Mouse (Mus musculus): ENCODE data around the gene Slc36a2. TPM values are rescaled to one million over a fixed set of nuclear protein-coding genes. Genes with fewer than 3 reads are reported as not detected.

Slc36a2 gene
- polyA plus RNA-seq, 1 experiment from 2014 or later: 5.7 TPM

DNA sequence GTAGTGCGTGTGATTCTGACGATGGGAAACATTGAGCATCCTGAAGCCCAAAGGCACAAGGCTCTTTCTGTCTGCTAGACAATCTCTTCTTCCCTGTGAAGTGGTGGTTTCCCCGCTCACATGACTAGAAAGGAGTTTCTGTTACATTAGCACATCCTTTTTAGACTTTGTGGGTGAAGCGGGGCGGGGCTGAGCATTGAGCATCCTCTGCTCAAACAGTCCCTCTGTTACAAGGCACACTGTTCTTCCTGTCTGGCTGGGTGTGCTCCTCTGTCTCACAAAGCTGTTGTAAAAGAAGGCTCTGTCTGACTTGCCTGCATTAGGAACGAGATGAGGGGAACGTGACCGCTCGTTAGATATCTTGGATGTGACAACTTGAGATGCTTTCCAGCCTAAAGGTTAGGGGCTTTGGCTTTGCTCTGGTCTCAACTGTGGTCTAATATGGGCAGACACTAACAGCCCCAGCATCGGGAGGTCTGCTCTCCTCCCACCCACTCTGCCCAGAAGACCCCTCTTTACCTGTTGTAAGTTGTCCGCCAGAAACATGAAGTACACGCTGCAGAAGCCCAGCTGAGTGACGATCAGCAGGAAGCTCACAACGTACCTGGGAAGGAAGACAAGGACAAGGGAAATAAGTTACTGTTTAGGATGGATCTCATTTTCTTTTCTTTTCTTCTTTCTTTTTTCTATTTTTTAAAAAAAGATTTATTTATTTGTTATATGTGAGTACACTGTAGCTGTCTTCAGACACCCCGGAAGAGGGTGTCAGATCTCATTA, 47.9 kb downstream of the Slc36a2 start:
- H3K9me3 ChIP-seq (ENCODE audit: low read length): no peaks in the 10 kb centered on the region
- no peaks in the 10 kb centered on the region for H3K27me3 ChIP-seq (ENCODE audit: insufficient read depth, low read length)
- DNase-seq (no peak), ATAC-seq (no peak)
- WGBS (ENCODE audit: insufficient replicate concordance): 52% methylated on average over 15 of the region's 15 CpGs
- H3K9ac ChIP-seq (replicated peaks): peak overlapping the region; percentile 5; the same call in 1 of the 2 replicates
- H3K36me3 ChIP-seq (replicated peaks; ENCODE audit: insufficient read depth, low read length): no peaks in the 10 kb centered on the region
- H3K27ac ChIP-seq (ENCODE audit: low read depth): no peak overlapping the region
- H3K4me3 ChIP-seq (ENCODE audit: low read depth, low read length): no peak overlapping the region
- TF ChIP-seq CTCF (IDR thresholded peaks at IDR 0.05; ENCODE audit: low read depth) (no peak), EP300 (IDR thresholded peaks at IDR 0.05; ENCODE audit: low read depth) (no peak)
- no peak overlapping the region for H3K4me2 ChIP-seq (ENCODE audit: low read depth, low read length)
- H3K4me1 ChIP-seq (ENCODE audit: insufficient read depth): no peaks in the 10 kb centered on the region

DNA sequence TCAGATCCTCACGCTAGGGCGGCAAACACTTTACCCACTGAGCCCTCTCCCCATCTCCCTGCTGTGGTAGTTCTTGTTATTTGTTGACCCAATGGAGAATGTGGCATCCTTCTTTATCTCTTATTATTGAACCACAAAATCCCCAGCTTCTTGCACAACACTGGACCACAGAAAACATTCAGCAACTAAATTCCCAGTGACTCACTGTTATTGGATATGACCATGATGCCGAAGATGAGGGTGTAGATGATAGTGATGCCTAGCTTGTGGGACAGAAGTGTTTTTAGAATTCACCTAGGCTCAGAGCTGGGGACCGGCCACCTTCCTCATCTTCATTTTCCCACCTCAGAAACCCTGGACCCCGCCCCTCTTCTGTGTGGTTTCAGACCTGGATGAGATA, 50.0 kb downstream of the Slc36a2 start:
- Histone ChIP-seq H3K27ac (ENCODE audit: low read depth) (no peak overlapping the region), H3K4me2 (ENCODE audit: low read depth, low read length) (no peak overlapping the region), H3K36me3 (replicated peaks; ENCODE audit: insufficient read depth, low read length) (no peaks in the 10 kb centered on the region), H3K9me3 (ENCODE audit: low read length) (no peaks in the 10 kb centered on the region), H3K27me3 (ENCODE audit: insufficient read depth, low read length) (no peaks in the 10 kb centered on the region), H3K9ac (replicated peaks) (no peak overlapping the region), H3K4me1 (ENCODE audit: insufficient read depth) (0 out of 2 replicates have a peak, but pooled peaks cover 3% of the 10 kb centered on the region), H3K4me3 (ENCODE audit: low read depth, low read length) (no peak overlapping the region)
- TF ChIP-seq EP300 (IDR thresholded peaks at IDR 0.05; ENCODE audit: low read depth) (no peak), CTCF (IDR thresholded peaks at IDR 0.05; ENCODE audit: low read depth) (no peak)
- ATAC-seq: no peak
- 78% methylated on average over 5 of the region's 5 CpGs for WGBS (ENCODE audit: insufficient replicate concordance)
- no peak for DNase-seq

DNA sequence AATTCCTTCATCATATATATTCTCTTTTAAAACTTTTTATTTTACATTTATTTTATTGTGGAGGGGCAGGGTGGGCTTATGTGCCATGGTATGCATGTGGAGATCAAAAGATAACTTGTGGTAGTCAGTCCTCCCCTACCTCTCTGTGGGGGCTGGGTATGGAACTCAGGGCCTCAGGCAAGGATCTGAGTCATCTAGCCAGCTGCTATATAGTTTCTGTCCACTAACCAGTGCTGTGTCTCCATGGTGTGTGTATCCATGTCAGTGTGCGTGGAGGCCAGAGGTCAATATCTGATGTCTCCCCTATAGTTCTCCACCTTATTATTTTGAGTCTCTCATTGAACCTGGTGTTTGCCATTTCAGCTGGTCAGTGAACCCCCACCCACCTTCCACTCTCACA, 50.5 kb downstream of the Slc36a2 start:
- no peak for TF ChIP-seq EP300 (IDR thresholded peaks at IDR 0.05; ENCODE audit: low read depth)
- no peak for TF ChIP-seq CTCF (IDR thresholded peaks at IDR 0.05; ENCODE audit: low read depth)

GRCm38 (mm10) chr11:55133204-55133603, 51.7 kb downstream of the Slc36a2 start:
- Histone ChIP-seq H3K9ac (replicated peaks) (no peak overlapping the region), H3K4me1 (ENCODE audit: insufficient read depth) (0 out of 2 replicates have a peak, but pooled peaks cover 3% of the 10 kb centered on the region), H3K36me3 (replicated peaks; ENCODE audit: insufficient read depth, low read length) (no peaks in the 10 kb centered on the region), H3K4me3 (ENCODE audit: low read depth, low read length) (no peak overlapping the region), H3K27ac (ENCODE audit: low read depth) (no peak overlapping the region), H3K4me2 (ENCODE audit: low read depth, low read length) (no peak overlapping the region), H3K9me3 (ENCODE audit: low read length) (no peaks in the 10 kb centered on the region), H3K27me3 (ENCODE audit: insufficient read depth, low read length) (no peaks in the 10 kb centered on the region)
- no peak for TF ChIP-seq CTCF (IDR thresholded peaks at IDR 0.05; ENCODE audit: low read depth)
- TF ChIP-seq EP300 (IDR thresholded peaks at IDR 0.05; ENCODE audit: low read depth): no peak
- whole genome bisulfite sequencing (ENCODE audit: insufficient replicate concordance): 79% methylated on average over 1 of the region's 1 CpGs
- no peak for ATAC-seq
- DNase-seq: no peak

More for the DNA sequence above, 50.5 kb downstream of the Slc36a2 start:
- Histone ChIP-seq H3K27ac (ENCODE audit: low read depth) (no peak overlapping the region), H3K9ac (replicated peaks) (no peak overlapping the region), H3K4me1 (ENCODE audit: insufficient read depth) (0 out of 2 replicates have a peak, but pooled peaks cover 3% of the 10 kb centered on the region), H3K9me3 (ENCODE audit: low read length) (no peaks in the 10 kb centered on the region), H3K4me3 (ENCODE audit: low read depth, low read length) (no peak overlapping the region), H3K4me2 (ENCODE audit: low read depth, low read length) (no peak overlapping the region), H3K36me3 (replicated peaks; ENCODE audit: insufficient read depth, low read length) (no peaks in the 10 kb centered on the region), H3K27me3 (ENCODE audit: insufficient read depth, low read length) (no peaks in the 10 kb centered on the region)
- no peak for DNase-seq
- WGBS (ENCODE audit: insufficient replicate concordance): 79% methylated on average over 1 of the region's 1 CpGs
- ATAC-seq: no peak

DNA sequence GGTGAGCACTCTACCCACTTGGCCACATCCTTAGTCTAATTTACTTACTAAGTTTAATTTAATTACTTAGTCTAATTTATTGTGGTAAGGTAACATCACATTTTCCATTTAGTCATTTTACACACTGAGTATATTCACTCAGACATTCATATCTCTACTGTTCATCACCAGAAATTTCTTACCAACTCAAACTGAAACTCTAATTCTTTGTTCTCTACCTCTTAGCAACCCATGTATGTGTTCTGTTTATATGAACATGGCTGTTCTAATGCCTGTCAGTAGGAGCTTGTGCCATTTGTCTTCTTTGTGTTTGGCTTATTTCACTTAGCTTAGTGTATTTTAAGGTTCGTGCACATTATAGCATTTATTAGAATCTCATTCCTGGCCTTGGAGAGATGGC, 52.9 kb downstream of the Slc36a2 start:
- ATAC-seq (no peak), DNase-seq (no peak)
- 67% methylated on average over 1 of the region's 1 CpGs for WGBS (ENCODE audit: insufficient replicate concordance)

GRCm38 (mm10) chr11:55131077-55131742, 53.7 kb downstream of the Slc36a2 start:
- no peak overlapping the region for H3K4me2 ChIP-seq (ENCODE audit: low read depth, low read length)
- H3K4me3 ChIP-seq (ENCODE audit: low read depth, low read length): no peak overlapping the region
- H3K36me3 ChIP-seq (replicated peaks; ENCODE audit: insufficient read depth, low read length): no peaks in the 10 kb centered on the region
- H3K9me3 ChIP-seq (ENCODE audit: low read length): no peaks in the 10 kb centered on the region
- 0 out of 2 replicates have a peak, but pooled peaks cover 3% of the 10 kb centered on the region for H3K4me1 ChIP-seq (ENCODE audit: insufficient read depth)
- no peaks in the 10 kb centered on the region for H3K27me3 ChIP-seq (ENCODE audit: insufficient read depth, low read length)
- H3K27ac ChIP-seq (ENCODE audit: low read depth): peak overlapping the region; percentile 18; the same call in 1 of the 2 replicates
- ATAC-seq (peak; percentile 90), DNase-seq (peak; percentile 52)
- no peak for TF ChIP-seq CTCF (IDR thresholded peaks at IDR 0.05; ENCODE audit: low read depth)
- TF ChIP-seq EP300 (IDR thresholded peaks at IDR 0.05; ENCODE audit: low read depth): no peak
- H3K9ac ChIP-seq (replicated peaks): no peak overlapping the region
- WGBS (ENCODE audit: insufficient replicate concordance): 61% methylated on average over 11 of the region's 11 CpGs

More for the DNA sequence above, 52.9 kb downstream of the Slc36a2 start:
- Histone ChIP-seq H3K4me2 (ENCODE audit: low read depth, low read length) (no peak overlapping the region), H3K27me3 (ENCODE audit: insufficient read depth, low read length) (no peaks in the 10 kb centered on the region), H3K4me3 (ENCODE audit: low read depth, low read length) (no peak overlapping the region), H3K9ac (replicated peaks) (no peak overlapping the region), H3K27ac (ENCODE audit: low read depth) (no peak overlapping the region), H3K4me1 (ENCODE audit: insufficient read depth) (0 out of 2 replicates have a peak, but pooled peaks cover 3% of the 10 kb centered on the region), H3K36me3 (replicated peaks; ENCODE audit: insufficient read depth, low read length) (no peaks in the 10 kb centered on the region), H3K9me3 (ENCODE audit: low read length) (no peaks in the 10 kb centered on the region)
- no peak for TF ChIP-seq CTCF (IDR thresholded peaks at IDR 0.05; ENCODE audit: low read depth)
- TF ChIP-seq EP300 (IDR thresholded peaks at IDR 0.05; ENCODE audit: low read depth): no peak

Measured in liver, postnatal 0 days (tissue).